Mouse (Mus musculus) embryonic facial prominence, embryonic 13.5 days (tissue): Measurements from ENCODE around the gene Zdhhc1. TPM values are rescaled to one million over a fixed set of nuclear protein-coding genes. Genes with fewer than 3 reads are reported as not detected.

ENCODE experiments used
- ATAC-seq: fragments of 200-750 bp; cut with Nextera tagmentation; 2 replicates; pipeline ENCODE4 v1.8.0; 2017; ENCODE audit warnings: low read depth; ENCODE audit not compliant: insufficient number of reproducible peaks, insufficient read depth, low FRiP score, low TSS enrichment
- H3K27ac ChIP-seq: fragments of 300-500 bp; sonication (generic); 2 replicates; pipeline ENCODE4 v1.5.1; 2015; ENCODE audit warnings: moderate library complexity, mild to moderate bottlenecking, inconsistent platforms
- H3K27me3 ChIP-seq: fragments of 300-500 bp; sonication (generic); 2 replicates; pipeline ENCODE4 v1.6.1; 2015; ENCODE audit warnings: mild to moderate bottlenecking, inconsistent platforms
- H3K36me3 ChIP-seq: fragments of 300-500 bp; sonication (generic); 2 replicates; pipeline ENCODE4 v1.6.1; 2015; ENCODE audit warnings: mild to moderate bottlenecking, inconsistent platforms
- H3K4me1 ChIP-seq: fragments of 300-500 bp; sonication (generic); 2 replicates; pipeline ENCODE4 v1.6.1; 2015; ENCODE audit warnings: inconsistent platforms
- H3K4me2 ChIP-seq: fragments of 300-500 bp; sonication (generic); 2 replicates; pipeline ENCODE4 v1.6.1; 2015; ENCODE audit warnings: moderate library complexity, mild to moderate bottlenecking, inconsistent platforms
- H3K4me3 ChIP-seq: fragments of 300-500 bp; sonication (generic); 2 replicates; pipeline ENCODE4 v1.5.1; 2015; ENCODE audit warnings: mild to moderate bottlenecking, inconsistent platforms
- H3K9ac ChIP-seq: fragments of 300-500 bp; sonication (generic); 2 replicates; pipeline ENCODE4 v1.6.1; 2015; ENCODE audit warnings: mild to moderate bottlenecking, inconsistent platforms
- H3K9me3 ChIP-seq: fragments of 300-500 bp; sonication (generic); 2 replicates; pipeline ENCODE4 v1.6.1; 2016; ENCODE audit warnings: inconsistent platforms
- WGBS: fragments of 180-500 bp; shearing (Covaris S2); methylation state at CpG from one replicate; pipeline ENCODE4 v1.1.7; 2015; ENCODE audit warnings: mixed read lengths; 5-methylcytosine and 5-hydroxymethylcytosine counted together
- polyA plus RNA-seq: library from polyadenylated mRNA; unstranded; fragments of >200 nt; fragmentation: Nextera tagmentation; extraction: Ambion mirVana; gene quantifications from 2 replicates; pipeline ENCODE4 v1.2.1, GENCODE M21; 2015

Zdhhc1 gene
- polyA plus RNA-seq, 1 experiment from 2014 or later = 53.3 TPM

DNA sequence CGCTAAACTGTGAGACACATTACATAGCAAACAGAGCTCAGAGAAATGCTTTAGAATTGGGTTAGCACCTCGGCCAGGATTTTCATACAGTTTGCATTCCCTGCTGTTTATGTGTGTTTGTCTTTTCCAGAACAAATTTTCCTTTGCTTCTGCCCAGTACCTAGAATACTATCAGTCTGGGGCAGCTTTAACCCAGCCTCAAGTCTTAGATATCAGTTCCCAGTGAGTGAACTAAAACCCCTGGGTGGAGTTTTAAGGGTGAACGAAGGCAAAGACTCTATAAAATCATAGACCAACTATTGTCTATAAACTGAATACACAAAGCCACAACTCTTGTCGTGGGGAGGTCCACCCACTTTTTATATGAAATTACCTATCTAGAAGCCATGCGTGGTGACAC lies 48.1 kb downstream of the Zdhhc1 start:
- ATAC-seq = no peak
- Histone ChIP-seq H3K36me3 (no peaks in the 10 kb centered on the region), H3K9ac (no peak overlapping the region), H3K27ac (no peak overlapping the region), H3K4me2 (no peak overlapping the region), H3K4me1 (peaks cover 8% of the 10 kb centered on the region), H3K4me3 (no peak overlapping the region), H3K27me3 (peaks cover 12% of the 10 kb centered on the region), H3K9me3 (no peaks in the 10 kb centered on the region)
- 89% methylated on average over 5 of the region's 5 CpGs for WGBS

DNA sequence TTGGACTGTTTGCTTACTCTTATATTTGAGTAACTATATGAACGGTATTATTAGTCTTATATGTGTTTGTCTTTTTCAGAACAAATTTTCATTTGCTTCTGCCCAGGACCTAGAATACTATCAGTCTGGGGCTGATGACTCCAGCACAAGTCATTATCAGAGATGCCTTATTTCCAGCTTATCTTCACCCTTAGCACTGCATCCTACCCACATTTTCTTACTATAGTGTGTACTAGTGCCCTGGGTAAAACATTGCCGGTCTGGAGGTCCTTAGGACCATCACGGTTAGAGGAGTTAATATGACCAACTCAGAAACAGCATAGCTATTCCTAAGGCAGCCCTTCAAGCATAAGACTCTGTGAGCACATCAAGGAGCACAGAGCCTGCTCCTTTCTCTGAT lies 48.5 kb downstream of the Zdhhc1 start:
- WGBS = 89% methylated on average over 3 of the region's 3 CpGs
- Histone ChIP-seq H3K9me3 (no peaks in the 10 kb centered on the region), H3K4me1 (peaks cover 8% of the 10 kb centered on the region), H3K4me2 (no peak overlapping the region), H3K27me3 (peaks cover 13% of the 10 kb centered on the region), H3K9ac (no peak overlapping the region), H3K27ac (no peak overlapping the region), H3K4me3 (no peak overlapping the region), H3K36me3 (no peaks in the 10 kb centered on the region)
- no peak for ATAC-seq

DNA sequence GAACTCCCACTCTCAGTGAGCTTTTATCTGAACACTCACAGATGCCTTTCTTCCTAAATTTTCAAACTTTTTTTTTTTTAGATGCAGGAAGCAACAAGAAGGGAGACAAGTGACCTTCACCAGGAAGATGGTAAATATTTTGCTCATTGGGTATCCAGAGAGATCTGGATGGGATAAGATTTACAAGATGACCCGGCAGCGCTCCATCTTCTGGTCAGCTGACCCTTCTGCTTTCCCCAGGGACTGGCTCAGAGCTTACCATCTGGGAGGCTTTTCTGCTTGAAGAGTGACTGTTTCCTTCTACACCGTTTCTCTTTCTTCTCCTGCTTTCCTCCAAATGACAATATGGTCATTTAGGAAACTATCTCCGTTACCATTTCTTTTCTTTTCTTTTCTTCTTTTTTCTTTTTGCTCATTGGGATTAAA lies 50.6 kb downstream of the Zdhhc1 start:
- H3K27me3 ChIP-seq = peaks cover 13% of the 10 kb centered on the region
- no peak overlapping the region for H3K27ac ChIP-seq
- H3K9ac ChIP-seq = no peak overlapping the region
- WGBS = 26% methylated on average over 4 of the region's 4 CpGs
- ATAC-seq = no peak
- no peak overlapping the region for H3K4me2 ChIP-seq
- no peaks in the 10 kb centered on the region for H3K9me3 ChIP-seq
- no peak overlapping the region for H3K4me3 ChIP-seq
- H3K4me1 ChIP-seq = peaks cover 8% of the 10 kb centered on the region
- no peaks in the 10 kb centered on the region for H3K36me3 ChIP-seq

DNA sequence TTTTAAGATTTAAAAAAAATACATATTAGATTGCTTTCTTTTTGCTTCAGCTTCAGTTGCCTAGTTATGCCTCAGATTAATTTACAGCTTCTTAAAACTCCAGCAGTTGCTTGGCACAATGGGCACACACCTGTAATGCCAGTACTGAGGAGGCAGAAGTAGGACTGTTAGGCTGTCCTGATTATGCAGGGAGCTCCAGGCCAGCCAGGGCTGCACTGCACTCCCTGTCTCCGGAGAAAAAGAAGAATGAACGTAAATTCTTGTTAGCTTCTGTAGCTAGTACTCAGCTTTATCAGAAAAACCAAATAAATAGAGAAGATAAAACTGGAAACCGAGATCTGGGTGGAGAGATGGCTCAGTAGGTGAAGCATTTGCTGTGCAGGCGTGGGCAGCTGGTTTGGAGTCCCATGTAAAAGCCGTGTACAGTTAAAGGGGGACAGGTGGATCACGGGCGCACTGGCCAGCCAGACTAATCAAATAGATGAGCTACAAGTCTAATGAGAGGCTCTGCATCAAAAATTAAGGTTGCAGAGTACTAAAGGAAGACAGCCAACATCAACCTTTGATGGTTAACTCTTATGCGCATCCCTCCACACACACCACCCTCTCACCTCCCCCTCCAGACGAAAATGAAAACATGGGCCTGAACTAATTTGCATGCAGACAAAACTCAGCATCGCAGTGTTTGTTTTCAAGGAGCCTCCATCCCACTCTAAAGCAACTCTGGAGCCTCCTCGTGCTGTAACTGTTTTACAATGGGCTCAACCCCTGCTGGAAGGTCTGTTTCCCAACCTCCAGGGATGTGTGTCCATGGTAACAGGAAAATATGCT lies 51.2 kb downstream of the Zdhhc1 start:
- no peaks in the 10 kb centered on the region for H3K36me3 ChIP-seq
- H3K4me2 ChIP-seq = no peak overlapping the region
- H3K4me3 ChIP-seq = no peak overlapping the region
- 41% methylated on average over 11 of the region's 11 CpGs for WGBS
- H3K9ac ChIP-seq = no peak overlapping the region
- no peak overlapping the region for H3K27ac ChIP-seq
- peaks cover 13% of the 10 kb centered on the region for H3K27me3 ChIP-seq
- no peak for ATAC-seq
- H3K9me3 ChIP-seq = no peaks in the 10 kb centered on the region
- peaks cover 8% of the 10 kb centered on the region for H3K4me1 ChIP-seq

DNA sequence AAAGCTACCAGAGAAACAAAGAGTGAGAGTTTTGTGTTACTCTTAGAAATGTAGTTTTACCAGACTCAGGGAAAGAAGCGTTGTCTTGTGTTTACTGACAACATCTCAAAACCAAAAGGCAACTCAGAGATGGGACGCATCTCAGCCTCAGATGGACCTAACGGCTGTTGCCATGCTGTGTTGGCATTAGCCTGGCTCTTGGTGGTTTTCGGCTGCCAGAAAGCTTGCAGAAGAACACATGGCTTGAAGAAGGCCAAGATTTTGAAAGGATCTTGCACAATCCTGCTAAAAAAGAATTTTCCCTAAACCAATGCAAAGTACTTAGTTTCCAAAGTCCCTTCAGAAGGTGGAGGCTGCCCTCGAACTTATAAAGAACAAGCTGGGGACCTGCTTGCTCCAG lies 54.0 kb downstream of the Zdhhc1 start:
- Histone ChIP-seq H3K9ac (no peak overlapping the region), H3K36me3 (no peaks in the 10 kb centered on the region), H3K9me3 (no peaks in the 10 kb centered on the region), H3K27ac (no peak overlapping the region), H3K27me3 (peaks cover 13% of the 10 kb centered on the region), H3K4me3 (no peak overlapping the region), H3K4me2 (no peak overlapping the region), H3K4me1 (peaks cover 8% of the 10 kb centered on the region)
- 93% methylated on average over 5 of the region's 5 CpGs for WGBS
- no peak for ATAC-seq

DNA sequence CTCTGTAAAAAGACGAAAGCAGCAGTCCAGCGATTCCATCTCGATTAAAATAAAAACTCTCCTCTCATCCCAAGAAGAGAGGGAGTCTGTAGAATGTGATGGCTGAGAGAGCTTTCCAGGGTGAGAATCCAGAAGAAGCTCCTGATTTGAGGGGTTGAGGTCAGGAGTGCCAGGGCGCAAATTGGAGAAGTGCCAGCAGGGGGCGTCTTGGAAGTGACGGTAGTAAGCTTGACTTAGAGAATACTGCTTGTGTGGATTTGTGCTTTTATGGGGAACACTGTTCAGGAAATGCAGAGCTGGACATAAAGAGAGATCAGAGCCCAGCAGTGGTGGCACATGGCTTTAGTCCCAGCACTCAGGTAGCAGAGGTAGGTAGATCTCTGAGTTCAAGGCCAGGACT lies 55.3 kb downstream of the Zdhhc1 start:
- no peak overlapping the region for H3K4me2 ChIP-seq
- ATAC-seq = no peak
- H3K4me3 ChIP-seq = no peak overlapping the region
- peaks cover 13% of the 10 kb centered on the region for H3K27me3 ChIP-seq
- no peaks in the 10 kb centered on the region for H3K9me3 ChIP-seq
- 11% methylated on average over 6 of the region's 6 CpGs for WGBS
- peaks cover 8% of the 10 kb centered on the region for H3K4me1 ChIP-seq
- H3K36me3 ChIP-seq = no peaks in the 10 kb centered on the region
- H3K9ac ChIP-seq = no peak overlapping the region
- no peak overlapping the region for H3K27ac ChIP-seq

DNA sequence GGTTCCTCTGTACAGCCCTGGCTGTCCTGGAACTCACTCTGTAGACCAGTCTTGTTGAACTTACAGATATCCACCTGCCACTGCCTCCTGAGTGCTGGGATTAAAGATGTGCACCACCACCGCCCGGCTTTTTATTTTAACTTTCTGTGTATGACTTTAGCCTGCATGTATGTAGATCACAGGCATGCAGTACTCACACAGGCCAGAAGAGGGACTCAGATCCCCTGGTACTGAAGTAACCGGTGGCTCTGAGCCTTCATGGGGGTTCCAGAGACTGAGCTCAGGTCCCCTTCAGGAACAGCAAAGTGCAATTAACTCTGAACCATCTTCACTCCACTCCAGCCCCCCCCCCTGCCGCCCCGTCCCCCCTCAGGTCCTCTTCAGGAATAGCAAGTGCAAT lies 57.8 kb downstream of the Zdhhc1 start:
- no peak for ATAC-seq

DNA sequence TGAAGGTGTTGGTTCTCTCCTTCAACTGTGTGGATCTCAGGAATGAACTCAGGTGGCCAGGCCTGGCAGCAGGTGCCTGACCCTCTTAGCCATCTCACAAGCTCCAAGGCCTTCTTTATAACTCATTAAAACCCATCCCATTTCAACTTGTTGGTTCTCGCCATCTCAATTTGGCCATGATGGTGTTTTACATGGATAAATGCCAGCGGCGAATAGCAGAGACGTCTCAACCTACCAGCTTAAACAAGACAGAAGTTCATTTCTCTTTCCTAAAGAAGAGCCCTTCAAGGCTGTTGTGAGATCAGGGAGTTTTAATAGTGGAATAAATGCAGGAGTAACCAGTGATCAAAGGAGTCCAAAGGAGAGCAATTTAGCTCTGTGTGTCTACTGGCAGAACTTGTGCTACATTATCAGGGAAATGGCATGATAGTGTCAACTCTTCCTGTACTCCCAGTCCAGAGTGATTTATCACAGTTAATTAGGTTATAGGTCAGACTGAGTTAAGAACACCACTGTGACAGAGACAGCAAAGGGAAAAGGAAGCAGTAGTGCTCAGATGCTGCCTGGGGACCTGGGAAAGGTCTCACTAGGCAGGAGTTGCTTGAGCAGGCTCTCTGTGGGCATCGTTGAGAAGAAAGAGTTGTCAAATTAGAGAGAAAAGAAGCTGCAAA lies 59.5 kb downstream of the Zdhhc1 start:
- Histone ChIP-seq H3K4me2 (no peak overlapping the region), H3K36me3 (no peaks in the 10 kb centered on the region), H3K27me3 (no peaks in the 10 kb centered on the region), H3K9ac (no peak overlapping the region), H3K4me1 (peaks cover 9% of the 10 kb centered on the region; the same call in 1 of the 2 replicates), H3K4me3 (no peak overlapping the region), H3K27ac (no peak overlapping the region), H3K9me3 (no peaks in the 10 kb centered on the region)
- 85% methylated on average over 5 of the region's 5 CpGs for WGBS
- no peak for ATAC-seq

More for the DNA sequence above, 57.8 kb downstream of the Zdhhc1 start:
- no peak overlapping the region for H3K27ac ChIP-seq
- H3K27me3 ChIP-seq = 0 out of 2 replicates have a peak, but pooled peaks cover 4% of the 10 kb centered on the region
- no peak overlapping the region for H3K4me3 ChIP-seq
- H3K4me1 ChIP-seq = 0 out of 2 replicates have a peak, but pooled peaks cover under 1% of the 10 kb centered on the region
- 43% methylated on average over 5 of the region's 5 CpGs for WGBS
- H3K36me3 ChIP-seq = no peaks in the 10 kb centered on the region
- H3K9ac ChIP-seq = no peak overlapping the region
- H3K4me2 ChIP-seq = no peak overlapping the region
- no peaks in the 10 kb centered on the region for H3K9me3 ChIP-seq

DNA sequence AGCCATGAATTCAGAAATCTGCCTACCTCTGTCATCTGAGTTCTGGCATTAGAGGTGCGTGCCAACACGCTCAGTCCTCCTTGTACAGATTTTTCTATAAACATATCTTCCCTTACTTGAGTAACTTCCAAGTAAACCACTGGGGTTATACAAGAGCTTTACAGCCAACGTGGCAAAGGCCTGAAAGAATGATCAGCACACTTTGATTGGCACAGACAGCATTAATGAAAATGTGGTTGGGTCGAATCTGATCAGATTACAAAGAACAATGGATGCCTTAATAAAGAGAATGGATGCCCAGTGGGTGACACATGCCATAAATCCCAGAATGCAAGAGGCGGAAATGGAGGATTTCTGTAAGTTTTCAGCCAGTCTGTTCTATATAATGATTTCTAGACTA lies 60.5 kb downstream of the Zdhhc1 start:
- WGBS = 68% methylated on average over 5 of the region's 5 CpGs
- Histone ChIP-seq H3K4me3 (no peak overlapping the region), H3K27me3 (no peaks in the 10 kb centered on the region), H3K4me1 (peaks cover 9% of the 10 kb centered on the region; the same call in 1 of the 2 replicates), H3K36me3 (no peaks in the 10 kb centered on the region), H3K27ac (no peak overlapping the region), H3K9me3 (no peaks in the 10 kb centered on the region), H3K4me2 (no peak overlapping the region), H3K9ac (no peak overlapping the region)
- no peak for ATAC-seq

DNA sequence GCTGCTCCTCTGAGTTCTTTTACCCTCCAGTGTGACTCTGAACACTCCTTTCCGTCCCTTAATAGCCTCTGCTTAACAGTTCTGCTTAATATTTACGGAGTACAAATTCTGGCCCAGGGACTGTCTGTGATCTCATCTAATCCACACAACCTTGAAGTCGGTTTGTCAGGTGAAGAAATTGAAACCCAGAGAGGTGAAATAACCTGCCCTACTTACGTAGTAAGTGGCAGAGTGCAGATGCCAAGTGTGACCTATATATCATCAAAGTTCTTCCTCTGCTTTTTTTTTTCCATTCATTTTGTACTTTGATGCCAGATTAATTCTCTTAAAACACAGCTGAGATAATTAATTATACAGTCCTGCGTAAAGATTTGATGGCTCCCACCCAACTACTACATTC lies 62.6 kb downstream of the Zdhhc1 start:
- WGBS = 70% methylated on average over 5 of the region's 5 CpGs
- no peak overlapping the region for H3K4me2 ChIP-seq
- ATAC-seq = no peak

DNA sequence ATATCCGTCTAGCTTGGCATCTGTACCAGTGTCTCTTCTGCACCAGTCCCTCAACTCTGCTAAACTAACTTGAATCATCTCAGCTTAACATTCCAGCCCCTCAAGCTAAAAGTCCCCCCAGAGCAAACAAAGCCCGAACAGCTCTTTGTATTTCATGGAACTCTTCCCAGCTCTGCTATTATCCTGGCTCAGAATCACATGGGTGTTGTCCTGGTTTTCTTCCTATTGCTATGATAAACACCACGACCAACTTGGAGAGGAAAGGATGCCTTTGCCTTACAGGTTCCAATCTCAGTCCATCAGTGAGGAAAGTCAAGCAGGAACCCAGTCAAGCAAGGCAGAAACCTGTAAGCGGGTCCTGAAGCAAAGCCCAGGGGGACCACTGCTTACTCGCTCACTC lies 63.2 kb downstream of the Zdhhc1 start:
- H3K4me2 ChIP-seq = no peak overlapping the region
- no peaks in the 10 kb centered on the region for H3K36me3 ChIP-seq
- no peak overlapping the region for H3K4me3 ChIP-seq
- no peaks in the 10 kb centered on the region for H3K9me3 ChIP-seq
- peaks cover 9% of the 10 kb centered on the region; the same call in 1 of the 2 replicates for H3K4me1 ChIP-seq
- WGBS = 43% methylated on average over 5 of the region's 5 CpGs
- H3K27me3 ChIP-seq = no peaks in the 10 kb centered on the region
- no peak overlapping the region for H3K9ac ChIP-seq
- ATAC-seq = no peak
- no peak overlapping the region for H3K27ac ChIP-seq

More for the DNA sequence above, 62.6 kb downstream of the Zdhhc1 start:
- H3K4me1 ChIP-seq = peaks cover 9% of the 10 kb centered on the region; the same call in 1 of the 2 replicates
- no peaks in the 10 kb centered on the region for H3K36me3 ChIP-seq
- no peak overlapping the region for H3K27ac ChIP-seq
- H3K4me3 ChIP-seq = no peak overlapping the region
- no peaks in the 10 kb centered on the region for H3K9me3 ChIP-seq
- no peaks in the 10 kb centered on the region for H3K27me3 ChIP-seq
- H3K9ac ChIP-seq = no peak overlapping the region

DNA sequence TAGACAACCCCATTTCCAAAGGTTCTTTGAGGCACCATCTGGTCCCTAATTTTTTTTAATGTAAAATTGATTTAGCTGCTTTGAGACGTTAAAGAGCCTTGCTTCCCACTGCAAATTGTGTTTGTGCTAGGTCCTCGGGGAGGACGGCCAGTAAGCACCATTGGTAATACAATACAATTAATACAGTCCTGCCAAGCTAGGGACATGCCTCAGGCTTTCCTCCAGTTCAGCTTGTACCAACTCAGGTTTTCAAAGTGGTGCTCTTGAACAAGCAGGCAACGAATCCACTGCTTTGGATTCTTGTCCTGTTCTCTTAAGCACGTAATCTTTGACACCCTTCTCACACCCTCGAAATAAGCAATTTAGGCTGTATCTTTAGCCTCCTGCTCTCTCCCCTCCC lies 63.7 kb downstream of the Zdhhc1 start:
- H3K4me1 ChIP-seq = peaks cover 9% of the 10 kb centered on the region; the same call in 1 of the 2 replicates
- no peaks in the 10 kb centered on the region for H3K9me3 ChIP-seq
- no peak overlapping the region for H3K9ac ChIP-seq
- no peaks in the 10 kb centered on the region for H3K36me3 ChIP-seq
- no peak overlapping the region for H3K4me2 ChIP-seq
- H3K27me3 ChIP-seq = no peaks in the 10 kb centered on the region
- no peak overlapping the region for H3K27ac ChIP-seq
- no peak for ATAC-seq
- 37% methylated on average over 6 of the region's 6 CpGs for WGBS
- no peak overlapping the region for H3K4me3 ChIP-seq
